Mouse (Mus musculus) embryonic facial prominence, embryonic 12.5 days (tissue): ENCODE results near the gene Pde6c. TPM values are rescaled to one million over a fixed set of nuclear protein-coding genes. Genes with fewer than 3 reads are reported as not detected.
A peak's percentile ranks its signal among the peaks of the same experiment; 100 is the strongest.

Experiments
- ATAC-seq: fragments of 200-750 bp; cut with Nextera tagmentation; 2 replicates; pipeline ENCODE4 v1.8.0; 2017; ENCODE audit not compliant: insufficient number of reproducible peaks, insufficient read depth, low FRiP score, low TSS enrichment
- H3K27ac ChIP-seq: fragments of 300-500 bp; sonication (generic); 2 replicates; pipeline ENCODE4 v1.5.1; 2016; ENCODE audit warnings: mild to moderate bottlenecking
- H3K27me3 ChIP-seq: fragments of 300-500 bp; sonication (generic); 2 replicates; pipeline ENCODE4 v1.6.1; 2016; ENCODE audit warnings: mild to moderate bottlenecking, moderate library complexity
- H3K36me3 ChIP-seq: fragments of 300-500 bp; sonication (generic); 2 replicates; pipeline ENCODE4 v1.6.1; 2016; ENCODE audit warnings: mild to moderate bottlenecking
- H3K4me1 ChIP-seq: fragments of 300-500 bp; sonication (generic); 2 replicates; pipeline ENCODE4 v1.6.1; 2016
- H3K4me2 ChIP-seq: fragments of 300-500 bp; sonication (generic); replicated peaks from 2 replicates; pipeline ENCODE4 v1.6.1; 2016; ENCODE audit warnings: mild to moderate bottlenecking, moderate library complexity
- H3K4me3 ChIP-seq: fragments of 300-500 bp; sonication (generic); 2 replicates; pipeline ENCODE4 v1.5.1; 2016; ENCODE audit warnings: mild to moderate bottlenecking
- H3K9ac ChIP-seq: fragments of 300-500 bp; sonication (generic); 2 replicates; pipeline ENCODE4 v1.6.1; 2016; ENCODE audit warnings: mild to moderate bottlenecking, moderate library complexity
- H3K9me3 ChIP-seq: fragments of 300-500 bp; sonication (generic); 2 replicates; pipeline ENCODE4 v1.6.1; 2016; ENCODE audit warnings: mild to moderate bottlenecking, moderate library complexity
- WGBS: fragments of 180-500 bp; shearing (Covaris S2); methylation state at CpG from one replicate; pipeline ENCODE4 v1.1.7; 2016; 5-methylcytosine and 5-hydroxymethylcytosine counted together
- polyA plus RNA-seq: library from polyadenylated mRNA; unstranded; fragments of >200 nt; fragmentation: Nextera tagmentation; extraction: Ambion mirVana; gene quantifications from 2 replicates; pipeline ENCODE4 v1.2.1, GENCODE M21; 2016

Pde6c gene
- polyA plus RNA-seq, 1 experiment from 2014 or later = not detected

DNA sequence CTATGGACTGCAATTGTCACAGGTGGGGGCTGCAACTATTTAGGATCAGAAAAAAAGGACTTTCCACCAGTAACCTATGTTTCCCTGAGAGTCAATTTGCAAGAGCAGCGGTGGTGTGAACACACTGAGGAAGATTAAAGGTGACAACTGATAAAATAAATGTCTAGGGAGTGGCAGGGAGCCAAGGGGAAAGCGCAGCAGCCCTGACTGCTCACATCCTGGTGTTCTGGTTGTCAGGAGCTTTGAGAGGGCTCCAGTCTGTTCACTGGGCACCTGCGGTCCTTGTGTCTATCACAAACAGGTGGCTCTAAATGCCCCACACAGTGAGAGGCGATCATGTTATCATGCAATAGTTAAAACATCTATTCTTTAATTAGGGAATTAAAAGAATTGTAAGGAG is 20.0 kb upstream of the Pde6c start:
- no peak for ATAC-seq
- WGBS = 39% methylated on average over 4 of the region's 4 CpGs

DNA sequence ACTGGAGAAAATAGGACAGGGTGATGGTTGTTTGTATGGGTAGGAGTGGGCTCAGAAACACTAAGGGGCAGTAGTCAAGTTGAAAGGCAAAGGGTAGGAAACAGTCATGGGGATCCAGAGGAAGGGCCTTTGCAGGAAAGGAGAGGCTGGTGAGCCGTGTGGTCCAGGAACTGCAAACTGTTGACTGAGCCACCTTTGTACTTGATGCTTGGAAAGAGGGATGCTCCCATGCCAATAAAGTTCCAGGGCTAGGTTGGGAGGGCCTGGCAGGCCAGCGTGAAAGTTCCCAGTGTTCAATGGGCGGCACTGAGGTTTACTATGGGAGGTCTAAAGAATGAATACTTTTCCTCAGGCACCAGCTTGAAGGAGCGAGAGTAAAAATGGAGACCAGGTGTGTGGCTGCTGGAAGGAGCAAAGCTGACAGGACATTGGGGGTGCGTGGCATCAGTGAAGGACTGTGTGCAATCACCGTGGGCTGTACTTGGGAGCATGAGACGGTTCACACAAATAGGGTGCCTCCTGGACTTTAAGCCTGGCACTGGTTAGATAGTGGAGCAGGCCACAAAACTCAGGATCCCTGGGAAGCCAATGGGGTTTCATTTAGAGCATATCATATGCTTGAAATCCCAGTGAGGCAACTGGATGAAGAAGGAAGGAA is 17.6 kb upstream of the Pde6c start:
- no peak overlapping the region for H3K27ac ChIP-seq
- no peak overlapping the region for H3K4me3 ChIP-seq
- WGBS = 87% methylated on average over 7 of the region's 7 CpGs
- no peaks in the 10 kb centered on the region for H3K9me3 ChIP-seq
- 0 out of 2 replicates have a peak, but pooled peaks cover 4% of the 10 kb centered on the region for H3K27me3 ChIP-seq
- no peak overlapping the region for H3K9ac ChIP-seq
- no peaks in the 10 kb centered on the region for H3K4me1 ChIP-seq
- H3K36me3 ChIP-seq = no peaks in the 10 kb centered on the region
- no peak for ATAC-seq
- no peak overlapping the region for H3K4me2 ChIP-seq

More for the DNA sequence above, 20.0 kb upstream of the Pde6c start:
- Histone ChIP-seq H3K9me3 (no peaks in the 10 kb centered on the region), H3K27ac (no peak overlapping the region), H3K27me3 (0 out of 2 replicates have a peak, but pooled peaks cover 7% of the 10 kb centered on the region), H3K4me1 (no peaks in the 10 kb centered on the region), H3K36me3 (no peaks in the 10 kb centered on the region), H3K9ac (no peak overlapping the region), H3K4me3 (no peak overlapping the region), H3K4me2 (no peak overlapping the region)

DNA sequence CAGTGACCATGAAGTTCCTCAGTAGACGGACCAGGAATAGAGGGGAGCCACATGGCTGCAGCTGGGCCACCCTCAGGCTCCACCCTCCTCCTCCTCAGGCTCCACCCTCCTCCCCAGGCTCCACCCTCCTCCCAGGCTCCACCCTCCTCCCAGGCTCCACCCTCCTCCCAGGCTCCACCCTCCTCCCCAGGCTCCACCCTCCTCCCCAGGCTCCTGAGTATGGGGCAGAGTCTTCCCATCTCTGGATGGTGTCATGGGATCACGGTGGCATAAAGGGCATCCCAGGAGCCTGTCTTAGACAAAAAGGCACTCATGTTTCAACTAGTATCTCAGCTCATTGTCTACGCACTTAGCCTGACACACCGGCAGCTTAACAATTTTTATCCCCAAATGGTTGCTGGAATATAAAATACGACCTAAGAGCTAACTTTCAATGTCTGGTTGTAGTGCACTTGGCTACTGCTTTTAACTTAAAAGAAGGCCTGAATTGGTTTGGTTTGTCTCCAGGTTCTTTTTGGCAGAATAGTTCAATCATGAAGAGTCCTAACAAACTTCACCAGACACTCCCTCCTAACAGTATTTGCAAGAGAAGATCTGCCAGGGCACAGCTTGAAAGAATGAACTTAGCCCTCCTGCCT is 12.3 kb upstream of the Pde6c start:
- Histone ChIP-seq H3K9ac (no peak overlapping the region), H3K27me3 (peaks cover 26% of the 10 kb centered on the region), H3K4me2 (no peak overlapping the region), H3K4me1 (no peaks in the 10 kb centered on the region), H3K27ac (no peak overlapping the region), H3K9me3 (no peaks in the 10 kb centered on the region), H3K4me3 (no peak overlapping the region), H3K36me3 (no peaks in the 10 kb centered on the region)
- no peak for ATAC-seq
- 89% methylated on average over 5 of the region's 5 CpGs for WGBS

DNA sequence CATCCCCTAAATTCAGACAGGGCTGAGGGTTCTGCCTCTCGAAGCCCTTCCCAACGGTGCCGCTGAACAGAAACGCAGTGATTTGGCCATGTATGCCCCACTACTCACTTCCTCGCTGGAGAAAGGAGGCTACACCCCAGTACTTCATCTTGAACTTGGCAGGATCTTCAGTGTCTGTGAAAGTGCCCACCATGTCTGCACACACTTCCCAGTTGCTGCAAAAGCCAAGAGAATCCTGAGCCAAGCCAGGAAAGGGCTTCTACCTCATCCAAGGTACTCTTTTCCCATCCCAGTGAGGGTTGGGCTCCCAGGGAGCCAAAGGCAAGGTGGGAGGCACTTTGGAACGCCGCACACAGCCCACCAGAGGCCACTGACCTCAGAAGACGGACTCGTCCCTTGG is 8.7 kb upstream of the Pde6c start:
- no peak overlapping the region for H3K9ac ChIP-seq
- no peaks in the 10 kb centered on the region for H3K36me3 ChIP-seq
- no peak for ATAC-seq
- peak overlapping the region; percentile 93 for H3K4me2 ChIP-seq
- H3K27ac ChIP-seq = no peak overlapping the region
- WGBS = 32% methylated on average over 9 of the region's 9 CpGs
- no peaks in the 10 kb centered on the region for H3K9me3 ChIP-seq
- peak overlapping the region; percentile 63 for H3K4me3 ChIP-seq
- H3K27me3 ChIP-seq = peaks cover 31% of the 10 kb centered on the region
- no peaks in the 10 kb centered on the region for H3K4me1 ChIP-seq

DNA sequence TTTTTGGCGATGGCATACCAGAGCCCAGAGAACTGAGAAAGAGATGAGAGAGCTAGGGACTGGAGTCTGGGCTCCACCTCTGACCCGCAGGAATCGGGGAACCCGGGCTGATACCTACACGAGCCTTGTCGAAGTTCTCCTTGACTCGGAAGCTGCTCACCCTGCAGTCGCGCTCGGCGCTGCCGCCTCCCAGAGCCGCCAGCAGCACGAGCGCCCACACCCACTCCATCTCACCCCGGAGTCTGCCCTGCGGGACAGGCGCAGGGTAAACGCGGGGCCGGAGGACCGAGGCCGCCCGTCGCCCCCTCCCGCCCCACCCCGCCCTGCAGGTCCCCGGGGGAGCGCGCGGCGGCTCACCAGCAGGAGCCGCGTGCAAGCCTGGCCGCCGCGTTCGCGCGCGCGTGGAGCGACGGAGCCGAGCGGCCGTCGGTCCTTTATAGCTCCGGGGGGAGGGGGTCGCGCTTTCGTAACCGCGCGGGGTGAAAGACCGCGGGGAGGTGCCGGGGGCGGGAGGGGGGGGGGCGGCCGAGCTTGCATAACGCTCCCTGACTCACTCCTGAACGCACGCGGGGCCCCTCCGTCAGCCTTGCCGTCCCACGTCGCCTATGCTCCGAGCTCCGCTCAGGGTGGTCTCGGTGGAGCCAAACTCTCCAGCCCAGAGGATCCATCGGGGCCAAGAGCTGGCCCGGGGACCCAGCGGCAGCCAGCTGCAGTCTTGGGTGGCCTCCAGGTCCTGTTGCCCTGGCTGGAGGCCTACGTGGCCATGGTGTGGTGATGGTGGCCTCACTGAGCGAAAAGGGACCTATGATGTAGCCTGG is 8.0 kb upstream of the Pde6c start:
- Histone ChIP-seq H3K9me3 (no peaks in the 10 kb centered on the region), H3K27ac (no peak overlapping the region), H3K36me3 (no peaks in the 10 kb centered on the region), H3K27me3 (peaks cover 31% of the 10 kb centered on the region), H3K9ac (peak overlapping the region; percentile 42), H3K4me2 (peak overlapping the region; percentile 93), H3K4me1 (no peaks in the 10 kb centered on the region), H3K4me3 (peak overlapping the region; percentile 63)
- ATAC-seq = no peak
- WGBS = 2% methylated on average over 74 of the region's 77 CpGs

DNA sequence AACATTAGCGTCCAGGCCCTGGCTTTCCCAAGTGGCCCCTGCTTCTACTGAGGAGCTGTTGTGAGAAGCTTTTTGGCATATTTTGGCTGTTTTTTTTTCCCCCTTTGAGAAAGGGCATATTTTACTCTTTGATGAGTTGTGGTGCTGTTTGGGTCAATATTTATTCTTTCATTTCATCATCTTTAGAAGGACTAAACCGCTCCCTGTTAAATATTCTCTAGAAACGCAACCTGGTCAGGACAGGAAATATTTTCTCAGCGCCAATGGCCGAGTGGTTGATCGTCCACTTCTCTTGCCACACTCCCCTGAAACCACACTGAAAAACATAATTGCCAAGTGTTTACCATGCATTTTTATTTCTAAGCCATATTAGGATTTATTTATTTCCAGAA is 7.4 kb upstream of the Pde6c start, which contains the start of gene Rbp4:
Rbp4 (minus strand) TSS at position 63 of the 392 bp plus-strand sequence.
- peak within 1 kb of the TSS; percentile 63 for H3K4me3 ChIP-seq
- no peaks in the 10 kb centered on the region for H3K36me3 ChIP-seq
- no peaks in the 10 kb centered on the region for H3K9me3 ChIP-seq
- peaks cover 31% of the 10 kb centered on the region for H3K27me3 ChIP-seq
- peak within 1 kb of the TSS; percentile 42 for H3K9ac ChIP-seq
- no peak within 1 kb of the TSS for H3K27ac ChIP-seq
- H3K4me2 ChIP-seq = peak within 1 kb of the TSS; percentile 93
- 63% methylated on average over 6 of the region's 6 CpGs for WGBS
- no peak for ATAC-seq
- no peaks in the 10 kb centered on the region for H3K4me1 ChIP-seq

DNA sequence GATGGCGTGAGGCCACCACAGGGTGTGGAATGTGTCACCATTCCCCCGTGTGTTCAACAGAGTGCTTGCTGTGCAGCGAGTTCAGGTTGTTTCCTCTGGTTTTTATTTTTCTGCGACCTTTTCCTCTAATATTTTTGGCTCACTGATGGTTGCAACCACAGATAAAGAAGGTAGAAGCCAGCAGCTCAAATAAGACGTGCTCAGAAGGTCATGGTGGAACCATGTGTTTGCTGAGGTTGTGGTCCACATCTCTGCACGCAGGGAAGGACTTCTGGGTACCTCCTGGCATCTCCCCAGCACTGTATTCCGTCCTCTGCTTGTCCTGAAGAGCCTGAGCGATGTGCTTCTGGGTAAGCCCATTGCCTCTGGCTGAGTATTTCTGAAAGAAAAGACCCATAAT is 5.9 kb upstream of the Pde6c start:
- Histone ChIP-seq H3K9me3 (no peaks in the 10 kb centered on the region), H3K36me3 (no peaks in the 10 kb centered on the region), H3K27me3 (peaks cover 31% of the 10 kb centered on the region), H3K4me1 (no peaks in the 10 kb centered on the region), H3K27ac (no peak overlapping the region), H3K9ac (no peak overlapping the region), H3K4me3 (no peak overlapping the region), H3K4me2 (no peak overlapping the region)
- ATAC-seq = no peak
- WGBS = 67% methylated on average over 8 of the region's 8 CpGs

DNA sequence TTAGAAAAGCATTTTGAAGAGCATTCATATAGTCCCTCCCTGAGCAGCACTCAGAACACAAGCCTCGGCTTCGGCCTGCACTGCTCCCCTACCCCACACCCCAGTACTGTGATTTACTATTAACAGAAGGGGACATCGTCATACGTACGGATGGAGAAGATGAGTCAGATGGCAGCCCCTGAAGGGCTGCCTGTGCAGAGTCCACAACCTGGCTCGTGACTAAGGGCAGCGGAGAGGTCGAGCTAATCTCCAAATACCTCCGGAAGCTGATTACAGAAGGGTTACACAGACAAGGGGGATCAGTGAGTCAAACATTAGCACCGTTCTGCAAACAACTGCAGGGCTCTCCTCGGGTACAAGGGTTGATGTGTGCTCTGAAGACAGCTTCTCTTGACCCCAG is 1.4 kb downstream of the Pde6c start:
- H3K27me3 ChIP-seq = no peaks in the 10 kb centered on the region
- no peak overlapping the region for H3K9ac ChIP-seq
- WGBS = 62% methylated on average over 11 of the region's 11 CpGs
- H3K4me1 ChIP-seq = no peaks in the 10 kb centered on the region
- ATAC-seq = no peak
- H3K4me3 ChIP-seq = no peak overlapping the region
- H3K9me3 ChIP-seq = no peaks in the 10 kb centered on the region
- H3K27ac ChIP-seq = no peak overlapping the region
- no peaks in the 10 kb centered on the region for H3K36me3 ChIP-seq
- no peak overlapping the region for H3K4me2 ChIP-seq

DNA sequence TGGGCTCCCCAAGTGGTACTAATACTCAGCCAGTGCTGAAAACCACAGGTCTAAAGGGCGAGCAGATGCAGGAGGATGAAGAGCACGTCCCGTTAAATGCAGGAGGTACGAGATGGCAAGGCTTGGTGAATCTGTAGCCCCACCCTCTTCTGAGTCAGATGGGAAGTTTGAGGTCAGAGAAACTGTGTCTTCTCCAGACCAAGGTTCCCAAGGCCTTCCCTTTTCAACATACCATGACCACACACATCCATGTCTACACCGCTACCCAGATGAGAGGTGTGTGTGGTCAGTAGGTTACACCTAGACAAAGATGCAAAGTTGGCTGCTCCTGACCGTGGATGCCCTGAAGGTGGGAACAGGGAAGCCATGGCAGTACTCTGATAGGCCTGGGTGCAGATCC is 2.2 kb downstream of the Pde6c start:
- Histone ChIP-seq H3K4me2 (no peak overlapping the region), H3K9me3 (no peaks in the 10 kb centered on the region), H3K27me3 (no peaks in the 10 kb centered on the region), H3K9ac (no peak overlapping the region), H3K36me3 (no peaks in the 10 kb centered on the region), H3K27ac (no peak overlapping the region), H3K4me3 (no peak overlapping the region), H3K4me1 (no peaks in the 10 kb centered on the region)
- WGBS = 88% methylated on average over 6 of the region's 6 CpGs
- no peak for ATAC-seq

DNA sequence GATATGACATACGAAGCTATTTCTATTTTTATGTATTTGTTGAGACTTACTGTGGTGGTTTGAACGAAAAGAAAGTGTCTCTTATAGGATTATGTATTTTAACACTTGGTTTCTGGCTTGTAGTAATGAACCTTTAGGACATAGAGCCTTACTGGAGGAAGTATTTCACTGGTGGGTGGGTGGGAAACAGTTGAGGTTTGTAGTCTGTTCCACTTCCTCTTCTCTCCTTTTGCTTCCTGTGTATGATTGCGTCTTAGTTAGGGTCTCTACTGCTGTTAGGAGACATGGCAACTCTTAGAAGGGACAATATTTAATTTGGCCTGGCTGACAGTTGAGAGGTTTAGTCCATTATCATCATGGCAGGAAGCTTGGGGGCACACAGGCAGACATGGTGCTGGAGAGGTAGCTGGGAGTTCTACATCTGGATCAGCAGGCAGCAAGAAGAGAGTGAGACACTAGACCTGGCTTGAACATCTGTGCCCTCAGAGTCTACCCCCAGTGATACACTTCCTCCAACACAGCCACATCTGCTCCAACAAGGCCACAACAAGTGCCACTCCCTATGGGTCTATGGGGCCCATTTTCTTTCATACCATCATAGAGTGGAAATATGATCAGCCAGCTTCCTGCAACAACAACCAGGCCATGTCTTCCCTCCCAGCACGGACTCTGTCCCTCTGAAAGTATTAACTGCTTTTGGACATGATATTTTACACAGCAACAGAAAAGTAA is 11.1 kb downstream of the Pde6c start:
- Histone ChIP-seq H3K36me3 (no peaks in the 10 kb centered on the region), H3K9ac (no peak overlapping the region), H3K4me3 (no peak overlapping the region), H3K27ac (no peak overlapping the region), H3K4me1 (no peaks in the 10 kb centered on the region), H3K4me2 (no peak overlapping the region), H3K9me3 (no peaks in the 10 kb centered on the region), H3K27me3 (no peaks in the 10 kb centered on the region)
- ATAC-seq = no peak
- WGBS = 71% methylated on average over 4 of the region's 4 CpGs

DNA sequence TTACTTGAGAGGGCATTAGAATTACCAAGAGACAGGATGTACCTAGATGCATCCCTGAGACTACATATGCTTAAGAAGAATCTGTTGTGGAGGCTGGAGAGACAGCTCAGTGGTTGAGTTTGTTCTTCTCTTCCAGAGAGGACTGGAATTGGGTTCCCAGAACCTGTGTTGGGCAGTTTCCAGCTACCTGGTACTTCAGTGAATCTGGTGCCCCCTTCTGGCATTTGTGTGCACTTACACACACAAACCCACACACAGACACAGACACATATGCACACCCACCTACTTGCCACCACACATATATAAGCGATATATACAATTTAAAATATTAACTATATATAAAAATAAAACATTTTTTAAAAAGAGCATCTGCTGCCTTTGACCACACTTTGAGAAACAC is 23.7 kb downstream of the Pde6c start:
- no peak overlapping the region for H3K4me3 ChIP-seq
- H3K4me1 ChIP-seq = no peaks in the 10 kb centered on the region
- H3K27ac ChIP-seq = no peak overlapping the region
- H3K36me3 ChIP-seq = no peaks in the 10 kb centered on the region
- no peaks in the 10 kb centered on the region for H3K27me3 ChIP-seq
- no peak overlapping the region for H3K9ac ChIP-seq
- ATAC-seq = no peak
- no peaks in the 10 kb centered on the region for H3K9me3 ChIP-seq
- no peak overlapping the region for H3K4me2 ChIP-seq
- 97% methylated on average over 1 of the region's 1 CpGs for WGBS
